Mouse (Mus musculus): ENCODE results near the gene Gm5624. TPM values are rescaled to one million over a fixed set of nuclear protein-coding genes. Genes with fewer than 3 reads are reported as not detected.
"Not testable (repeated sequence)": the region's sequence is repeated elsewhere in the genome, so short reads cannot be mapped to it uniquely, and the experiment has no call there.

Gm5624 gene
- polyA plus RNA-seq (2014; fragmentation: Nextera tagmentation; extraction: Ambion mirVana): not detected in 2 replicates

GRCm38 (mm10) chr14:44627737-44628136 is at the start of gene Gm5624:
Gene Gm5624 (minus strand): TSS chr14:44627938.
- 82% methylated on average over 4 of the region's 4 CpGs for WGBS
- not testable (repeated sequence) for H3K27me3 ChIP-seq (replicated peaks; ENCODE audit: control insufficient read depth, insufficient read depth, low read length); H3K4me3 ChIP-seq (ENCODE audit: low read depth, low read length); H3K9ac ChIP-seq (ENCODE audit: low read length); H3K4me1 ChIP-seq (replicated peaks; ENCODE audit: control insufficient read depth, insufficient read depth, low read length); H3K9me3 ChIP-seq (ENCODE audit: control insufficient read depth, low read length); H3K4me2 ChIP-seq (ENCODE audit: low read length); ATAC-seq (replicated peaks; ENCODE audit: low FRiP score, low TSS enrichment, low read depth); H3K36me3 ChIP-seq (ENCODE audit: control insufficient read depth, insufficient read depth, low read length); DNase-seq (ENCODE audit: low spot score); H3K27ac ChIP-seq (ENCODE audit: low read depth)

- H3K9me3 ChIP-seq (ENCODE audit: control insufficient read depth, low read length); H3K4me3 ChIP-seq (ENCODE audit: low read depth, low read length); H3K27me3 ChIP-seq (replicated peaks; ENCODE audit: control insufficient read depth, insufficient read depth, low read length); ATAC-seq (replicated peaks; ENCODE audit: low FRiP score, low TSS enrichment, low read depth); H3K9ac ChIP-seq (ENCODE audit: low read length); H3K27ac ChIP-seq (ENCODE audit: low read depth); H3K4me2 ChIP-seq (ENCODE audit: low read length); H3K4me1 ChIP-seq (replicated peaks; ENCODE audit: control insufficient read depth, insufficient read depth, low read length); DNase-seq (ENCODE audit: low spot score); H3K36me3 ChIP-seq (ENCODE audit: control insufficient read depth, insufficient read depth, low read length): not testable (repeated sequence)
- 82% methylated on average over 2 of the region's 2 CpGs for WGBS
Measured at GRCm38 (mm10) chr14:44591765-44592164, 36.0 kb downstream of the Gm5624 start.

- not testable (repeated sequence) for H3K9me3 ChIP-seq (ENCODE audit: control insufficient read depth, low read length); ATAC-seq (replicated peaks; ENCODE audit: low FRiP score, low TSS enrichment, low read depth); DNase-seq (ENCODE audit: low spot score); H3K27ac ChIP-seq (ENCODE audit: low read depth); H3K4me2 ChIP-seq (ENCODE audit: low read length); H3K9ac ChIP-seq (ENCODE audit: low read length); H3K4me1 ChIP-seq (replicated peaks; ENCODE audit: control insufficient read depth, insufficient read depth, low read length); H3K36me3 ChIP-seq (ENCODE audit: control insufficient read depth, insufficient read depth, low read length); H3K4me3 ChIP-seq (ENCODE audit: low read depth, low read length); H3K27me3 ChIP-seq (replicated peaks; ENCODE audit: control insufficient read depth, insufficient read depth, low read length)
- WGBS: 89% methylated on average over 4 of the region's 4 CpGs
Measured at GRCm38 (mm10) chr14:44582853-44583252, 44.9 kb downstream of the Gm5624 start, which contains the start of gene Gm8247. Gene Gm8247 (plus strand): TSS chr14:44583153.

GRCm38 (mm10) chr14:44547961-44548360 is 79.8 kb downstream of the Gm5624 start:
- H3K4me2 ChIP-seq (ENCODE audit: low read length); H3K4me3 ChIP-seq (ENCODE audit: low read depth, low read length); H3K27me3 ChIP-seq (replicated peaks; ENCODE audit: control insufficient read depth, insufficient read depth, low read length); H3K9me3 ChIP-seq (ENCODE audit: control insufficient read depth, low read length); ATAC-seq (replicated peaks; ENCODE audit: low FRiP score, low TSS enrichment, low read depth); DNase-seq (ENCODE audit: low spot score); H3K4me1 ChIP-seq (replicated peaks; ENCODE audit: control insufficient read depth, insufficient read depth, low read length); H3K9ac ChIP-seq (ENCODE audit: low read length); H3K27ac ChIP-seq (ENCODE audit: low read depth); H3K36me3 ChIP-seq (ENCODE audit: control insufficient read depth, insufficient read depth, low read length): not testable (repeated sequence)
- WGBS: 64% methylated on average over 3 of the region's 5 CpGs

GRCm38 (mm10) chr14:44517976-44518375 is 109.8 kb downstream of the Gm5624 start, which contains the start of gene Gm17093:
Gene Gm17093 (plus strand): TSS chr14:44518276.
- 89% methylated on average over 5 of the region's 5 CpGs for WGBS
- not testable (repeated sequence) for ATAC-seq (replicated peaks; ENCODE audit: low FRiP score, low TSS enrichment, low read depth); H3K4me1 ChIP-seq (replicated peaks; ENCODE audit: control insufficient read depth, insufficient read depth, low read length)

More at GRCm38 (mm10) chr14:44517976-44518375, 109.8 kb downstream of the Gm5624 start, which contains the start of gene Gm17093:
- not testable (repeated sequence) for H3K9ac ChIP-seq (ENCODE audit: low read length); H3K4me2 ChIP-seq (ENCODE audit: low read length); H3K27me3 ChIP-seq (replicated peaks; ENCODE audit: control insufficient read depth, insufficient read depth, low read length); DNase-seq (ENCODE audit: low spot score); H3K27ac ChIP-seq (ENCODE audit: low read depth); H3K9me3 ChIP-seq (ENCODE audit: control insufficient read depth, low read length); H3K4me3 ChIP-seq (ENCODE audit: low read depth, low read length); H3K36me3 ChIP-seq (ENCODE audit: control insufficient read depth, insufficient read depth, low read length)

Other genes starting within 250 kb of the Gm5624 start
- gene Gm3371, start 217.2 kb downstream of the Gm5624 start, polyA plus RNA-seq (2014; fragmentation: Nextera tagmentation; extraction: Ambion mirVana): not detected in 2 replicates
- gene Gm8232, start 194.3 kb downstream of the Gm5624 start, polyA plus RNA-seq (2014; fragmentation: Nextera tagmentation; extraction: Ambion mirVana): not detected in 2 replicates
- gene BC061237, start 135.5 kb downstream of the Gm5624 start, polyA plus RNA-seq (2014; fragmentation: Nextera tagmentation; extraction: Ambion mirVana): not detected in 2 replicates
- not detected in 2 replicates for gene Gm17093, start 109.7 kb downstream of the Gm5624 start, polyA plus RNA-seq (2014; fragmentation: Nextera tagmentation; extraction: Ambion mirVana)
- not detected in 2 replicates for gene Gm8247, start 44.8 kb downstream of the Gm5624 start, polyA plus RNA-seq (2014; fragmentation: Nextera tagmentation; extraction: Ambion mirVana)
- gene Gm8257, start 78.5 kb upstream of the Gm5624 start, polyA plus RNA-seq (2014; fragmentation: Nextera tagmentation; extraction: Ambion mirVana): not detected in 2 replicates
- gene Gm8267, start 122.4 kb upstream of the Gm5624 start, polyA plus RNA-seq (2014; fragmentation: Nextera tagmentation; extraction: Ambion mirVana): not detected in 2 replicates
- gene Ptgdr, start 231.4 kb upstream of the Gm5624 start, polyA plus RNA-seq (2014; fragmentation: Nextera tagmentation; extraction: Ambion mirVana): not detected in 2 replicates